Comparison of ENCODE assay signal across 9 mouse cellular contexts in the genomic region with DNA sequence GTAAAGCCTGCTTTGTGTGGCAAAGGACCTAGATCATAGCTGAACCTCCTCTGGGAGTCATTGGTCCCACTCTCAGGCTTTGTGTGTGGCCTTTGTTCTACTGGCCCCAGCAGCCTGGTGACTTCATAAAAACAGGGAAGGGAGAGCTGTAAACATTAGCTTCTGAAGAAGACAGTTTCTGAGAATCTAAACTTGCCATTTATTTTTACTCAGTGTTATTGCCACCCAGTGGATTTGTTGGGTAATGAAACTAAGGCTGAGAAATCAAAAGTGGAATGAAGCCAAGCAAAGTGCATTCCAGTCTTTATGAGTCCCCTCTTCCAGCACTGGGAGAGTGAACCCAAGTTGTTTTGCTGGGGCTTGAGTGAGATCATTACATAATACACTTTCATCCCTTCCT. TPM values are rescaled to one million over a fixed set of nuclear protein-coding genes. Genes with fewer than 3 reads are reported as not detected.
A peak's percentile ranks its signal among the peaks of the same experiment; 100 is the strongest.
DNase-seq lines count a peak whose midpoint lies in the region; ATAC-seq lines count a peak whose summit lies in the region.
"Had no signal": no experiment of that assay in that cellular context is flagged by ENCODE, and none has a peak within 500 bp of the region (broad histone marks: within the 10 kb centered on the region; RNA-seq: fewer than 3 reads in every experiment).

No protein-coding gene starts in this region.

- no peak for ATAC-seq in heart, embryonic 12.5 days (ENCODE audit: insufficient number of reproducible peaks, low FRiP score)
- peak; percentile 85 for ATAC-seq in kidney, embryonic 16.5 days (ENCODE audit: low FRiP score, low TSS enrichment)
- no peak for ATAC-seq in midbrain, embryonic 14.5 days (ENCODE audit: low FRiP score, low TSS enrichment)

- no peak overlapping the region for H3K9ac ChIP-seq in heart, embryonic 12.5 days
- no peak overlapping the region for H3K9ac ChIP-seq in kidney, embryonic 16.5 days (replicated peaks; ENCODE audit: low read length)
- H3K9ac ChIP-seq in midbrain, embryonic 14.5 days (replicated peaks; ENCODE audit: low read length) = no peak overlapping the region
- H3K9ac ChIP-seq: limb, embryonic 12.5 days had no signal

- no peaks in the 10 kb centered on the region for H3K9me3 ChIP-seq in heart, embryonic 12.5 days (replicated peaks)
- H3K9me3 ChIP-seq in kidney, embryonic 16.5 days (ENCODE audit: low read length) = no peaks in the 10 kb centered on the region
- no peaks in the 10 kb centered on the region for H3K9me3 ChIP-seq in midbrain, embryonic 14.5 days (ENCODE audit: control insufficient read depth, low read length)
- H3K9me3 ChIP-seq: limb, embryonic 12.5 days had no signal

- H3K36me3 ChIP-seq in heart, embryonic 12.5 days = no peaks in the 10 kb centered on the region
- H3K36me3 ChIP-seq in kidney, embryonic 16.5 days (ENCODE audit: insufficient read depth, low read length) = no peaks in the 10 kb centered on the region
- no peaks in the 10 kb centered on the region for H3K36me3 ChIP-seq in midbrain, embryonic 14.5 days (ENCODE audit: control insufficient read depth, insufficient read depth, low read length)
- H3K36me3 ChIP-seq: limb, embryonic 12.5 days had no signal

- no peaks in the 10 kb centered on the region for H3K4me1 ChIP-seq in heart, embryonic 12.5 days (replicated peaks)
- peaks cover 4% of the 10 kb centered on the region; the same call in 1 of the 2 replicates for H3K4me1 ChIP-seq in kidney, embryonic 16.5 days (ENCODE audit: insufficient read depth, low read length)
- H3K4me1 ChIP-seq in midbrain, embryonic 14.5 days (ENCODE audit: control insufficient read depth, insufficient read depth, low read length) = no peaks in the 10 kb centered on the region
- H3K4me1 ChIP-seq: limb, embryonic 12.5 days had no signal

- H3K27me3 ChIP-seq in heart, embryonic 12.5 days (replicated peaks) = no peaks in the 10 kb centered on the region
- H3K27me3 ChIP-seq in kidney, embryonic 16.5 days (ENCODE audit: insufficient read depth, low read length) = no peaks in the 10 kb centered on the region
- no peaks in the 10 kb centered on the region for H3K27me3 ChIP-seq in midbrain, embryonic 14.5 days (ENCODE audit: control insufficient read depth, insufficient read depth, low read length)
- H3K27me3 ChIP-seq: limb, embryonic 12.5 days had no signal

- H3K4me2 ChIP-seq in heart, embryonic 12.5 days = no peak overlapping the region
- H3K4me2 ChIP-seq in kidney, embryonic 16.5 days (replicated peaks; ENCODE audit: low read depth, low read length) = no peak overlapping the region
- no peak overlapping the region for H3K4me2 ChIP-seq in midbrain, embryonic 14.5 days (ENCODE audit: low read length)
- H3K4me2 ChIP-seq: limb, embryonic 12.5 days had no signal

- H3K27ac ChIP-seq in heart, embryonic 12.5 days (ENCODE audit: poor library complexity, severe bottlenecking) = no peak overlapping the region
- H3K27ac ChIP-seq in kidney, embryonic 16.5 days (ENCODE audit: low read length) = 0 out of 2 replicates have a peak overlapping the region, but pooled peaks have one; percentile 13
- H3K27ac ChIP-seq in midbrain, embryonic 14.5 days (replicated peaks; ENCODE audit: low read depth, low read length) = no peak overlapping the region
- H3K27ac ChIP-seq: limb, embryonic 12.5 days had no signal

- DNase-seq in heart, adult 18-20 months = peak; percentile 63 to 76
- DNase-seq in CD4-positive helper T cell, adult 2 months (ENCODE audit: low read depth, low spot score) = peak; percentile 12
- peak; percentile 67 for DNase-seq in brain, adult 2 months (ENCODE audit: low read depth, low spot score)
- DNase-seq in gastrocnemius, adult 8-10 months (ENCODE audit: low spot score in 2 of 2) = peak; percentile 5 to 14
- peak; percentile 72 for DNase-seq in midbrain, embryonic 14.5 days
- DNase-seq in testis, postnatal 14 days (ENCODE audit: low spot score) = no peak

- no peak overlapping the region for H3K4me3 ChIP-seq in heart, embryonic 12.5 days
- H3K4me3 ChIP-seq in kidney, embryonic 16.5 days (ENCODE audit: low read length) = no peak overlapping the region
- no peak overlapping the region for H3K4me3 ChIP-seq in midbrain, embryonic 14.5 days (replicated peaks; ENCODE audit: low read depth, low read length)
- H3K4me3 ChIP-seq: limb, embryonic 12.5 days had no signal

RNA-seq across cellular contexts. Expression of a gene that starts 30.5 kb away (rescaled TPM):
- 100 to 1,000 TPM; 209 to 231 TPM for total RNA-seq in heart, adult 18-20 months (2021)
- polyA plus RNA-seq in heart, embryonic 12.5 days (2016; fragmentation: Nextera tagmentation; extraction: Ambion mirVana) = 47.9 and 52.6 TPM in 2 replicates
- 1,000 to 10,000 TPM; 1,961 to 2,457 (median 2,159) TPM for total RNA-seq in gastrocnemius, adult 8-10 months (2022)
- polyA plus RNA-seq in kidney, embryonic 16.5 days (2015; fragmentation: Nextera tagmentation; extraction: Ambion mirVana) = 32.2 and 35.9 TPM in 2 replicates
- polyA plus RNA-seq in midbrain, embryonic 14.5 days (2014; fragmentation: Nextera tagmentation; extraction: Ambion mirVana) = 26.7 and 32.8 TPM in 2 replicates
